Mouse (Mus musculus) kidney, postnatal 0 days (tissue): ENCODE results near the gene Baiap2l2. TPM values are rescaled to one million over a fixed set of nuclear protein-coding genes. Genes with fewer than 3 reads are reported as not detected.
A peak's percentile ranks its signal among the peaks of the same experiment; 100 is the strongest.

Source experiments
- ATAC-seq: fragments of 200-750 bp; cut with Nextera tagmentation; replicated peaks from 2 replicates; pipeline ENCODE4 v1.8.0; 2017; ENCODE audit warnings: low read depth, moderate number of reproducible peaks, moderate TSS enrichment, moderate library complexity; ENCODE audit not compliant: low FRiP score
- DNase-seq: peaks from one replicate; pipeline ENCODE4 v3.0.0-alpha.2; 2016; ENCODE audit warnings: low spot score
- H3K27ac ChIP-seq: fragments of 300-500 bp; sonication (generic); 2 replicates; pipeline ENCODE4 v1.5.1; 2014; ENCODE audit warnings: mild to moderate bottlenecking
- H3K27me3 ChIP-seq: fragments of 300-500 bp; sonication (generic); 2 replicates; pipeline ENCODE4 v1.6.1; 2014; ENCODE audit warnings: low read length, mixed read lengths; ENCODE audit not compliant: insufficient read depth
- H3K36me3 ChIP-seq: fragments of 300-500 bp; sonication (generic); 2 replicates; pipeline ENCODE4 v1.6.1; 2014; ENCODE audit warnings: low read length, mixed read lengths; ENCODE audit not compliant: insufficient read depth
- H3K4me1 ChIP-seq: fragments of 300-500 bp; sonication (generic); replicated peaks from 2 replicates; pipeline ENCODE4 v1.6.1; 2014; ENCODE audit warnings: antibody characterized with exemption, low read length, mixed read lengths; ENCODE audit not compliant: insufficient read depth
- H3K4me2 ChIP-seq: fragments of 300-500 bp; sonication (generic); 2 replicates; pipeline ENCODE4 v1.6.1; 2014; ENCODE audit warnings: mild to moderate bottlenecking, low read length, moderate library complexity, mixed read lengths
- H3K4me3 ChIP-seq: fragments of 300-500 bp; sonication (generic); replicated peaks from 2 replicates; pipeline ENCODE4 v1.5.1; 2014; ENCODE audit warnings: low read depth, low read length
- H3K9ac ChIP-seq: fragments of 300-500 bp; sonication (generic); 2 replicates; pipeline ENCODE4 v1.6.1; 2014; ENCODE audit warnings: low read depth, low read length
- H3K9me3 ChIP-seq: fragments of 300-500 bp; sonication (generic); replicated peaks from 2 replicates; pipeline ENCODE4 v1.6.1; 2016; ENCODE audit warnings: low read length, inconsistent platforms, mixed read lengths
- CTCF ChIP-seq: IDR thresholded peaks from 2 replicates; pipeline ENCODE4 v1.5.1; 2016; ENCODE audit warnings: antibody characterized with exemption, low read depth, mild to moderate bottlenecking, moderate library complexity
- WGBS: fragments of 180-500 bp; shearing (Covaris S2); extraction: QIAGEN DNeasy Blood & Tissue Kit; methylation state at CpG from one replicate; pipeline ENCODE4 v1.1.7; 2014; 5-methylcytosine and 5-hydroxymethylcytosine counted together
- polyA plus RNA-seq: library from polyadenylated mRNA; unstranded; fragments of >200 nt; fragmentation: Nextera tagmentation; extraction: Ambion mirVana; gene quantifications from 2 replicates; pipeline ENCODE4 v1.2.1, GENCODE M21; 2015

Gene Baiap2l2
- polyA plus RNA-seq, 1 experiment from 2014 or later, result 25.0 TPM

GRCm38 (mm10) chr15:79250236-79250635, 35.1 kb downstream of the Baiap2l2 start:
- no peak overlapping the region for H3K4me2 ChIP-seq
- H3K9ac ChIP-seq, result no peak overlapping the region
- no peak overlapping the region for H3K4me3 ChIP-seq
- no peak overlapping the region for H3K27ac ChIP-seq
- no peak for ATAC-seq
- 89% methylated on average over 2 of the region's 2 CpGs for WGBS
- 0 out of 2 replicates have a peak, but pooled peaks cover 9% of the 10 kb centered on the region for H3K27me3 ChIP-seq
- H3K9me3 ChIP-seq, result no peaks in the 10 kb centered on the region
- peaks cover 25% of the 10 kb centered on the region for H3K36me3 ChIP-seq
- peaks cover 11% of the 10 kb centered on the region for H3K4me1 ChIP-seq
- DNase-seq, result no peak
- no peak for TF ChIP-seq CTCF

- H3K4me2 ChIP-seq, result no peak overlapping the region
- no peak overlapping the region for H3K9ac ChIP-seq
- peaks cover 39% of the 10 kb centered on the region for H3K36me3 ChIP-seq
- no peak overlapping the region for H3K27ac ChIP-seq
- H3K4me3 ChIP-seq, result no peak overlapping the region
- 94% methylated on average over 3 of the region's 3 CpGs for WGBS
- DNase-seq (no peak), ATAC-seq (no peak)
- H3K4me1 ChIP-seq, result no peaks in the 10 kb centered on the region
- H3K9me3 ChIP-seq, result no peaks in the 10 kb centered on the region
- TF ChIP-seq CTCF, result no peak
- H3K27me3 ChIP-seq, result no peaks in the 10 kb centered on the region
Observed at GRCm38 (mm10) chr15:79245321-79245720, 40.0 kb downstream of the Baiap2l2 start.

DNA sequence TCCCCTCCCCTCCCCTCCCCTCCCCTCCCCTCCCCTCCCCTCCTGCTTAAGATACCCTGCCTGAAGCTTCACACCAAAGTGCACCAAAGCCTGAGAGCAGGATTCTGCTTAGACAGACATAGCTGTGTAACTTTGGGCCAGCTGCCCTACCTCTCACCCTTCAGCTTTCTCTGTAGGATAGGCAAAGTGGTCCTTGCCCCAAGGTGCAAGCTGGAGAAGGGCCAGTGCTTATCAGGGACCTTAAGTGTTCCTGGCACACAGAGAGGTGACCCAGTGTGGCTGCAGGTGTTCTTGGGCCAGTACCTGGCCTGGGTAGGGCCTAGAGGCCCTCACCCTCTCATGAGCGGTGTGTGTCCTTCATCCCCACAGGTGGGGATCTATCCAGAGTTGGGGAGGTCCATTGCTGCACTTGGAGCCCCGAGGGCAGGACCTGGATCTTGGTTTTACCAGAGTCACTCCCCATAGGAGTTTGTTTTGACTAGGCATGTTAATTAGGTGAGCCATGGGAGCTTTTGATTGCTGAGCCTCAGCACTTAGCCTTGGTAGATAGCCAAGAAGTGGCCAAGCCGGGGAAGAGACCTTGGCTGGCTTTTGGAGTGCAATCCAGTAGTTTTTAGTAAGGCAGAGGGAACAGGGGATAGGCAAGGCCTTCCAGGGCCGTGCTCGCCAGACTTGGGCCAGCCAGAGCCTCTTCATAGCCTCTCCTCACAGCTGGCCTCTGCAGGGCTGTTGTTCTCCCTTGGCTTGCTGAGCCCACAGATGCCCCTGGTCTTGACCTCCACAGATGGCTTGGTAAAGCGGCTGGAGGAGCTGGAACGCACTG, 41.1 kb downstream of the Baiap2l2 start:
- Histone ChIP-seq H3K9me3 (no peaks in the 10 kb centered on the region), H3K36me3 (peaks cover 47% of the 10 kb centered on the region), H3K9ac (no peak overlapping the region), H3K4me3 (no peak overlapping the region), H3K4me1 (no peaks in the 10 kb centered on the region), H3K4me2 (no peak overlapping the region), H3K27ac (no peak overlapping the region), H3K27me3 (no peaks in the 10 kb centered on the region)
- ATAC-seq (no peak), DNase-seq (no peak)
- 73% methylated on average over 7 of the region's 7 CpGs for WGBS
- TF ChIP-seq CTCF, result no peak

DNA sequence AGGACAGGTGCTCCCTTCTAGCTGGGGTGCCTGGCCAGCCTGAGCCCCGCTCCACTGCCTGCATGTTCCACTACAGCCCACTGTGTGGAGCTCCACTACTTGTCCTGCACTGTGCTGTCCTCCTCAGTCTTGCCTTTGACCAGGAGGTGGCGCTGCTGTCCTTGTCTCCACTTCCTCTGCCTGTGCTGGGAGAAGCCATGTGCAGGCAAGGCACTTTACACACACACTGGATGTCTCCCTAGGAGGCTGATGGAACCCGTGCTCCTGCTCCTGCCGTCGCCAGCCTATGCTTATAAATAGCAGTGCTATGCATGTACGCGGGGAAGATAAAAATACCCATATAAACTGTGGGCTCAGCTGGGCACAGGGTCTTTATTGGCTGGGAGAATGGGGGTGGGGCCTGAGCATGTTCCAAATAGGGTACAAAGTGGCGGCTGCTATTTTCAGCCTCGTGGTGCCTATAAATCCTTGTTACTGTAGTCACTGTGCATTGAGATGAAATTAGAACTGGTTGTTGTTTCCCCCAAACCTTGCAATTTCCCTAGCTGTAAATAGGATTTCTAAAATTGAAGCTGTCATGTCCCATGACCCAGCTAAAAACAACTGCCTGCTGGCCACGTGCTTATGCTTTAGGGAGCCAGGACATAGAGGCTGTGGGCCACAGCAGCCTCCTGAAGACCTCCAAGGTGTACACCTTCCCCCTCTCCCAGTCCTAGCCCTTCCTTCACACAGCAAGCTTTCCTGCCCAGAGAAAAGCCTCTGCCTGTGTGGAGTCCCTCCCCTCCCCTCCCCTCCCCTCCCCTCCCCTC, 41.9 kb downstream of the Baiap2l2 start:
- Histone ChIP-seq H3K9me3 (no peaks in the 10 kb centered on the region), H3K9ac (no peak overlapping the region), H3K27me3 (no peaks in the 10 kb centered on the region), H3K27ac (no peak overlapping the region), H3K36me3 (peaks cover 49% of the 10 kb centered on the region), H3K4me2 (no peak overlapping the region), H3K4me1 (no peaks in the 10 kb centered on the region), H3K4me3 (no peak overlapping the region)
- DNase-seq, result peak; percentile 97
- peak; percentile 100 for TF ChIP-seq CTCF
- peak; percentile 90 for ATAC-seq
- 13% methylated on average over 10 of the region's 10 CpGs for WGBS

DNA sequence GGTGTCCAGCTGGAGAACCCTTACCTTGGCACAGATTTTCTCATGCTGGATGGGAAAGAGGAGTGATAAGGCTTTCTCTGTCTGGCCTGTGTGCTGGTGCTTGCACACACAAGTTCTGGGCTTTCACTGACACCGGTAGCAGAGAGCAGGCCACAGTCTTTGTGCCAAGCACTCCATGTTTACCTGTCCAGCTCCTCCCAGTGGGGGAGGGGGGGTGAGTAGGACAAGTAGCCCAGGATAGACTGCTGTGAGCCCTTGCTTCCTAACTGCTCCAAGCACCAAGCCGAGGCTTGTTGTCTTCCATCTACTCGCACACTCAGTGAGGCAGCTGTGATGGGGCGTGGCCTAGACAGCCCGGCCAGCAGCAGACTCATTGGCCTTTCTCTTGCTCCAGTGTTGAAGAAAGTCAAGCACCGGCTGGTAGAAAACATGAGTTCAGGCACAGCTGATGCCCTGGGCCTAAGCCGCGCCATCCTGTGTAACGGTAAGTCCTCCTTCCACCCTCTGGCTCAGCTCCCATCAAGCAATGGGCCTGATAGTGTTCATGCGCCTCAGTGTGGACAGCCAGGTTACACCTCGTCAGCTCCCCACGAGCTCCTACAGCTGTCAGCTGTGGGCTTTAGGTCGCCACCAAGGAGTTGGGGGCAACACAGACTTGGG, 42.6 kb downstream of the Baiap2l2 start:
- H3K27ac ChIP-seq, result no peak overlapping the region
- no peak for TF ChIP-seq CTCF
- H3K4me2 ChIP-seq, result no peak overlapping the region
- no peak for DNase-seq
- peaks cover 42% of the 10 kb centered on the region for H3K36me3 ChIP-seq
- no peak overlapping the region for H3K4me3 ChIP-seq
- WGBS, result 66% methylated on average over 13 of the region's 13 CpGs
- no peaks in the 10 kb centered on the region for H3K9me3 ChIP-seq
- ATAC-seq, result peak; percentile 18
- H3K27me3 ChIP-seq, result no peaks in the 10 kb centered on the region
- no peaks in the 10 kb centered on the region for H3K4me1 ChIP-seq
- no peak overlapping the region for H3K9ac ChIP-seq

DNA sequence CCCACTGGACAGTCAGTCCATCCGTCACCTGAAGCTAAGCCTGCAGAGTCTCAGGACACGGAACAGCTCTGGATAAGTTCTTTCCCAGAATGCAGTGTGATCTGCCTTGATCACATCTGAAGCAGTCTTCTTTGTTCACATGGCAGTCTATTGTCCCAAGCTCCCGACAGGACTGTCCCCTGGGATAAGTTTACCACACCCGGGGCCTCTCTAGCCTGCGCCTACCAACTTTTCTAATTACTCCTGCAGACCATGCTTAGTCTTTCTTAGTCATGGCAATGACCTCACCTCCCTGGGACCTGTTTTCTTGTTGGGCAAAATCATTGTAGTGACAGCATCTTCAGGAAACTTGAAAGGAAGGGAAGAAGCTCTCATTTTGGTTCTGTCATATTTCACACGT, 47.3 kb downstream of the Baiap2l2 start:
- no peak for TF ChIP-seq CTCF
- Histone ChIP-seq H3K9me3 (no peaks in the 10 kb centered on the region), H3K27me3 (no peaks in the 10 kb centered on the region), H3K27ac (no peak overlapping the region), H3K36me3 (peaks cover 42% of the 10 kb centered on the region), H3K4me1 (no peaks in the 10 kb centered on the region), H3K9ac (no peak overlapping the region), H3K4me2 (no peak overlapping the region), H3K4me3 (no peak overlapping the region)
- DNase-seq (no peak), ATAC-seq (no peak)
- 84% methylated on average over 6 of the region's 6 CpGs for WGBS
